Mouse (Mus musculus) limb, embryonic 12.5 days (tissue): ENCODE measurements around the gene Cope. TPM values are rescaled to one million over a fixed set of nuclear protein-coding genes. Genes with fewer than 3 reads are reported as not detected.

Experiments
- ATAC-seq: fragments of 200-750 bp; cut with Nextera tagmentation; 2 replicates; pipeline ENCODE4 v1.8.0; 2017; ENCODE audit warnings: low read depth, moderate TSS enrichment; ENCODE audit not compliant: insufficient number of reproducible peaks, insufficient read depth, low FRiP score, low TSS enrichment
- H3K27ac ChIP-seq: fragments of 300-500 bp; sonication (generic); 2 replicates; pipeline ENCODE4 v1.5.1; 2016; ENCODE audit warnings: mild to moderate bottlenecking, moderate library complexity
- H3K27me3 ChIP-seq: fragments of 300-500 bp; sonication (generic); 2 replicates; pipeline ENCODE4 v1.6.1; 2016; ENCODE audit warnings: mild to moderate bottlenecking, moderate library complexity
- H3K36me3 ChIP-seq: fragments of 300-500 bp; sonication (generic); 2 replicates; pipeline ENCODE4 v1.6.1; 2016; ENCODE audit warnings: mild to moderate bottlenecking, moderate library complexity
- H3K4me1 ChIP-seq: fragments of 300-500 bp; sonication (generic); replicated peaks from 2 replicates; pipeline ENCODE4 v1.6.1; 2016
- H3K4me2 ChIP-seq: fragments of 300-500 bp; sonication (generic); 2 replicates; pipeline ENCODE4 v1.6.1; 2016; ENCODE audit warnings: mild to moderate bottlenecking, moderate library complexity
- H3K4me3 ChIP-seq: fragments of 300-500 bp; sonication (generic); replicated peaks from 2 replicates; pipeline ENCODE4 v1.5.1; 2016; ENCODE audit warnings: mild to moderate bottlenecking
- H3K9ac ChIP-seq: fragments of 300-500 bp; sonication (generic); replicated peaks from 2 replicates; pipeline ENCODE4 v1.6.1; 2016; ENCODE audit warnings: mild to moderate bottlenecking, moderate library complexity
- H3K9me3 ChIP-seq: fragments of 300-500 bp; sonication (generic); 2 replicates; pipeline ENCODE4 v1.6.1; 2016; ENCODE audit warnings: mild to moderate bottlenecking, moderate library complexity
- WGBS: fragments of 180-500 bp; shearing (Covaris S2); methylation state at CpG from one replicate; pipeline ENCODE4 v1.1.7; 2016; 5-methylcytosine and 5-hydroxymethylcytosine counted together
- polyA plus RNA-seq: library from polyadenylated mRNA; unstranded; fragments of >200 nt; fragmentation: Nextera tagmentation; extraction: Ambion mirVana; gene quantifications from 2 replicates; pipeline ENCODE4 v1.2.1, GENCODE M21; 2016

Cope gene
- polyA plus RNA-seq, 1 experiment from 2014 or later: 269 TPM

GRCm38 (mm10) chr8:70330741-70331364, 28.5 kb downstream of the Cope start:
- Histone ChIP-seq H3K4me2 (peak overlapping the region; percentile 52), H3K36me3 (peaks cover 64% of the 10 kb centered on the region), H3K9ac (peak overlapping the region; percentile 50; the same call in 1 of the 2 replicates), H3K9me3 (no peaks in the 10 kb centered on the region), H3K4me1 (peaks cover 34% of the 10 kb centered on the region), H3K4me3 (peak overlapping the region; percentile 23), H3K27ac (0 out of 2 replicates have a peak overlapping the region, but pooled peaks have one; percentile 41), H3K27me3 (peaks cover 24% of the 10 kb centered on the region)
- peak; percentile 67 for ATAC-seq
- WGBS: 31% methylated on average over 53 of the region's 53 CpGs

GRCm38 (mm10) chr8:70331526-70331925, 29.2 kb downstream of the Cope start:
- no peak overlapping the region; the same call in 1 of the 2 replicates for H3K27ac ChIP-seq
- H3K4me1 ChIP-seq: peaks cover 34% of the 10 kb centered on the region
- WGBS: 67% methylated on average over 19 of the region's 19 CpGs
- H3K9ac ChIP-seq: no peak overlapping the region
- H3K36me3 ChIP-seq: peaks cover 70% of the 10 kb centered on the region
- ATAC-seq: no peak
- H3K27me3 ChIP-seq: peaks cover 24% of the 10 kb centered on the region
- H3K4me3 ChIP-seq: 0 out of 2 replicates have a peak overlapping the region, but pooled peaks have one; percentile 23
- no peaks in the 10 kb centered on the region for H3K9me3 ChIP-seq
- no peak overlapping the region for H3K4me2 ChIP-seq

- Histone ChIP-seq H3K27me3 (peaks cover 24% of the 10 kb centered on the region), H3K9me3 (no peaks in the 10 kb centered on the region), H3K4me3 (no peak overlapping the region), H3K4me1 (peaks cover 34% of the 10 kb centered on the region), H3K9ac (no peak overlapping the region), H3K27ac (peak overlapping the region; percentile 64; the same call in 1 of the 2 replicates), H3K36me3 (peaks cover 76% of the 10 kb centered on the region), H3K4me2 (no peak overlapping the region)
- peak; percentile 62 for ATAC-seq
- WGBS: 24% methylated on average over 41 of the region's 41 CpGs
Observed at GRCm38 (mm10) chr8:70332070-70332877, 30.0 kb downstream of the Cope start.

GRCm38 (mm10) chr8:70332878-70333202, 30.5 kb downstream of the Cope start:
- H3K36me3 ChIP-seq: peaks cover 79% of the 10 kb centered on the region
- H3K4me3 ChIP-seq: no peak overlapping the region
- 96% methylated on average over 6 of the region's 6 CpGs for WGBS
- no peaks in the 10 kb centered on the region for H3K9me3 ChIP-seq
- peaks cover 24% of the 10 kb centered on the region for H3K27me3 ChIP-seq
- no peak overlapping the region for H3K4me2 ChIP-seq
- H3K9ac ChIP-seq: no peak overlapping the region
- H3K4me1 ChIP-seq: peaks cover 34% of the 10 kb centered on the region
- H3K27ac ChIP-seq: no peak overlapping the region
- no peak for ATAC-seq

GRCm38 (mm10) chr8:70338931-70339330, 36.6 kb downstream of the Cope start:
- H3K9ac ChIP-seq: no peak overlapping the region
- H3K4me3 ChIP-seq: no peak overlapping the region
- H3K4me2 ChIP-seq: no peak overlapping the region
- peaks cover 13% of the 10 kb centered on the region for H3K4me1 ChIP-seq
- 90% methylated on average over 7 of the region's 7 CpGs for WGBS
- no peaks in the 10 kb centered on the region for H3K9me3 ChIP-seq
- H3K27ac ChIP-seq: no peak overlapping the region
- H3K27me3 ChIP-seq: no peaks in the 10 kb centered on the region
- ATAC-seq: no peak
- peaks cover 99% of the 10 kb centered on the region for H3K36me3 ChIP-seq

GRCm38 (mm10) chr8:70340659-70341058, 38.3 kb downstream of the Cope start:
- peaks cover 91% of the 10 kb centered on the region for H3K36me3 ChIP-seq
- ATAC-seq: no peak
- WGBS: 85% methylated on average over 7 of the region's 7 CpGs

GRCm38 (mm10) chr8:70342007-70342406, 39.7 kb downstream of the Cope start:
- no peaks in the 10 kb centered on the region for H3K27me3 ChIP-seq
- no peaks in the 10 kb centered on the region for H3K9me3 ChIP-seq
- H3K4me1 ChIP-seq: peaks cover 25% of the 10 kb centered on the region
- WGBS: 84% methylated on average over 14 of the region's 14 CpGs
- no peak for ATAC-seq
- H3K27ac ChIP-seq: no peak overlapping the region
- no peak overlapping the region for H3K9ac ChIP-seq
- peaks cover 87% of the 10 kb centered on the region for H3K36me3 ChIP-seq
- H3K4me3 ChIP-seq: no peak overlapping the region
- H3K4me2 ChIP-seq: no peak overlapping the region

More at GRCm38 (mm10) chr8:70340659-70341058, 38.3 kb downstream of the Cope start:
- H3K4me2 ChIP-seq: no peak overlapping the region
- H3K4me3 ChIP-seq: no peak overlapping the region
- no peak overlapping the region for H3K9ac ChIP-seq
- no peak overlapping the region for H3K27ac ChIP-seq
- H3K27me3 ChIP-seq: no peaks in the 10 kb centered on the region
- peaks cover 25% of the 10 kb centered on the region for H3K4me1 ChIP-seq
- no peaks in the 10 kb centered on the region for H3K9me3 ChIP-seq

GRCm38 (mm10) chr8:70343076-70343475, 40.8 kb downstream of the Cope start:
- Histone ChIP-seq H3K36me3 (peaks cover 84% of the 10 kb centered on the region), H3K4me2 (no peak overlapping the region), H3K27ac (peak overlapping the region; percentile 64), H3K4me3 (no peak overlapping the region), H3K9ac (no peak overlapping the region), H3K27me3 (no peaks in the 10 kb centered on the region), H3K4me1 (peaks cover 28% of the 10 kb centered on the region), H3K9me3 (no peaks in the 10 kb centered on the region)
- peak; percentile 28; the same call in 1 of the 2 replicates for ATAC-seq
- WGBS: 24% methylated on average over 7 of the region's 7 CpGs

GRCm38 (mm10) chr8:70343696-70344095, 41.4 kb downstream of the Cope start:
- H3K27me3 ChIP-seq: no peaks in the 10 kb centered on the region
- WGBS: 47% methylated on average over 6 of the region's 6 CpGs
- ATAC-seq: no peak
- no peak overlapping the region for H3K9ac ChIP-seq
- H3K4me1 ChIP-seq: peaks cover 34% of the 10 kb centered on the region
- peak overlapping the region; percentile 64 for H3K27ac ChIP-seq
- H3K36me3 ChIP-seq: peaks cover 84% of the 10 kb centered on the region
- H3K4me3 ChIP-seq: no peak overlapping the region
- no peak overlapping the region for H3K4me2 ChIP-seq
- H3K9me3 ChIP-seq: no peaks in the 10 kb centered on the region

- WGBS: 79% methylated on average over 2 of the region's 2 CpGs
- Histone ChIP-seq H3K9ac (no peak overlapping the region; the same call in 1 of the 2 replicates), H3K27me3 (no peaks in the 10 kb centered on the region), H3K4me2 (no peak overlapping the region), H3K36me3 (peaks cover 84% of the 10 kb centered on the region), H3K4me3 (no peak overlapping the region), H3K9me3 (no peaks in the 10 kb centered on the region), H3K4me1 (peaks cover 40% of the 10 kb centered on the region), H3K27ac (peak overlapping the region; percentile 64)
- no peak for ATAC-seq
Observed at GRCm38 (mm10) chr8:70344279-70344678, 42.0 kb downstream of the Cope start.

- no peak for ATAC-seq
- Histone ChIP-seq H3K36me3 (peaks cover 68% of the 10 kb centered on the region), H3K4me1 (peaks cover 68% of the 10 kb centered on the region)
Observed at GRCm38 (mm10) chr8:70347443-70347842, 45.1 kb downstream of the Cope start.

More at GRCm38 (mm10) chr8:70347443-70347842, 45.1 kb downstream of the Cope start:
- Histone ChIP-seq H3K27ac (no peak overlapping the region), H3K9me3 (no peaks in the 10 kb centered on the region), H3K4me3 (no peak overlapping the region), H3K9ac (no peak overlapping the region), H3K27me3 (no peaks in the 10 kb centered on the region), H3K4me2 (no peak overlapping the region)
- WGBS: 85% methylated on average over 4 of the region's 4 CpGs
